Mouse (Mus musculus) CH12.LX (cell line): ENCODE measurements at regions not wholly inside any gene's neighbourhood (a gene's known extent, or its start where the extent isn't known, plus 50 kb on each side); places are given as distances from the start of the nearest gene placed in this dataset.

Experiments used
- BHLHE40 ChIP-seq: IDR thresholded peaks from 2 replicates; pipeline ENCODE4 v1.6.1; 2011; ENCODE audit warnings: mild to moderate bottlenecking, low read depth, low read length, improper control_type of control experiment
- CTCF ChIP-seq, 2 experiments: IDR thresholded peaks in 1 of 2; conservative IDR thresholded peaks in 1 of 2; 2 replicates each; pipeline ENCODE4 v1.5.1; 2011 to 2012; ENCODE audit warnings: low read depth in 2 of 2, low read length in 2 of 2, improper control_type of control experiment in 1 of 2, inconsistent platforms in 1 of 2, mild to moderate bottlenecking in 1 of 2, moderate library complexity in 1 of 2
- E2F4 ChIP-seq: IDR thresholded peaks from 2 replicates; pipeline ENCODE4 v1.6.1; 2011; ENCODE audit warnings: low read depth, low read length, improper control_type of control experiment; ENCODE audit not compliant: insufficient replicate concordance
- EP300 ChIP-seq: IDR thresholded peaks from 2 replicates; pipeline ENCODE4 v1.6.1; 2011; ENCODE audit warnings: low read length, improper control_type of control experiment
- KAT2A ChIP-seq: IDR thresholded peaks from 2 replicates; pipeline ENCODE4 v1.6.1; 2012; ENCODE audit warnings: low read length, improper control_type of control experiment, inconsistent platforms; ENCODE audit not compliant: insufficient replicate concordance
- MAX ChIP-seq: IDR thresholded peaks from 2 replicates; pipeline ENCODE4 v1.6.1; 2011; ENCODE audit warnings: low read length, improper control_type of control experiment
- MAZ ChIP-seq: IDR thresholded peaks from 2 replicates; pipeline ENCODE4 v1.6.1; 2012; ENCODE audit warnings: low read depth, mild to moderate bottlenecking, inconsistent platforms, low read length, improper control_type of control experiment, moderate library complexity
- MEF2A ChIP-seq: IDR thresholded peaks from 2 replicates; pipeline ENCODE4 v1.6.1; 2014; ENCODE audit warnings: low read depth, mild to moderate bottlenecking, inconsistent platforms, low read length, improper control_type of control experiment, borderline replicate concordance
- POLR2A ChIP-seq: IDR thresholded peaks from 2 replicates; pipeline ENCODE4 v1.6.1; 2011; ENCODE audit warnings: low read depth, mild to moderate bottlenecking, improper control_type of control experiment, low read length
- ZC3H11A ChIP-seq: IDR thresholded peaks from 2 replicates; pipeline ENCODE4 v1.6.1; 2012; ENCODE audit warnings: low read depth, mild to moderate bottlenecking, inconsistent platforms, low read length, improper control_type of control experiment
- ZNF384 ChIP-seq: IDR thresholded peaks from 2 replicates; pipeline ENCODE4 v1.6.1; 2012; ENCODE audit warnings: low read depth, low read length, improper control_type of control experiment, inconsistent platforms

- TF ChIP-seq MAX (no peak), CTCF (conservative IDR thresholded peaks at IDR 0.05 in 1 of 2, IDR thresholded peaks at IDR 0.05 in 1 of 2; ENCODE audit: low read depth in 2 of 2, low read length in 2 of 2) (no peak), BHLHE40 (no peak), E2F4 (no peak), MAZ (no peak), ZNF384 (no peak), KAT2A (no peak), MEF2A (no peak), POLR2A (no peak), EP300 (no peak), ZC3H11A (no peak)
Measured at GRCm38 (mm10) chr3:144020189-144020940, 184.7 kb downstream of the Lmo4 start.
